Mouse (Mus musculus) left cerebral cortex, postnatal 14 days (tissue): ENCODE measurements around the gene Gm10401. TPM values are rescaled to one million over a fixed set of nuclear protein-coding genes. Genes with fewer than 3 reads are reported as not detected.

Source experiments
- DNase-seq, 2 experiments: peaks; one replicate each; pipeline ENCODE4 v3.0.0; 2021 to 2022; ENCODE audit warnings: low spot score in 2 of 2, mixed read lengths in 1 of 2
- intact Hi-C: fragments of 180-260 bp; cut with DNase I; formaldehyde crosslinking; loops from one replicate; pipeline ENCODE4 v1.15.1; 2025
- total RNA-seq, 2 experiments: library from RNA; stranded (reverse); gene quantifications; 2 replicates each; pipeline ENCODE4 v1.2.3; 2021

Gene Gm10401
- total RNA-seq, 2 experiments from 2014 or later, result not detected

GRCm38 (mm10) chr5:115049692-115050091 is 48.4 kb downstream of the Gm10401 start:
- intact Hi-C loops, result no loop called here

More at GRCm38 (mm10) chr5:115049692-115050091, 48.4 kb downstream of the Gm10401 start:
- no peak for DNase-seq

Other genes starting within 250 kb of the Gm10401 start
- not detected for gene 4930519G04Rik, start 244.6 kb downstream of the Gm10401 start, total RNA-seq
- gene Gm9936, start 239.6 kb downstream of the Gm10401 start, total RNA-seq, result 1 to 10 TPM; 1.0 to 1.5 TPM
- 1 to 10 TPM in 1 of 2 experiments, under 1 TPM in 1; 0.57 to 1.8 TPM for gene Oasl2, start 201.4 kb downstream of the Gm10401 start, total RNA-seq
- not detected for gene Oasl1, start 175.1 kb downstream of the Gm10401 start, total RNA-seq
- 100 to 1,000 TPM; 210 to 248 TPM for gene 2210016L21Rik, start 156.1 kb downstream of the Gm10401 start, total RNA-seq
- not detected for gene Hnf1a, start 127.2 kb downstream of the Gm10401 start, total RNA-seq
- 100 to 1,000 TPM; 104 to 106 TPM for gene Sppl3, start 87.2 kb downstream of the Gm10401 start, total RNA-seq
- gene Acads, start 21.1 kb upstream of the Gm10401 start, total RNA-seq, result 1 to 10 TPM; 5.9 to 6.8 TPM
- 10 to 100 TPM; 23.4 to 28.1 TPM for gene Unc119b, start 36.7 kb upstream of the Gm10401 start, total RNA-seq
- gene Mlec, start 59.9 kb upstream of the Gm10401 start, total RNA-seq, result 10 to 100 TPM; 67.9 to 77.9 TPM
- 100 to 1,000 TPM; 179 to 209 TPM for gene Cabp1, start 96.1 kb upstream of the Gm10401 start, total RNA-seq
- 10 to 100 TPM; 59.5 to 75.8 TPM for gene Pop5, start 137.5 kb upstream of the Gm10401 start, total RNA-seq
- gene Rnf10, start 174.6 kb upstream of the Gm10401 start, total RNA-seq, result 100 to 1,000 TPM; 244 to 283 TPM
- 10 to 100 TPM; 38.2 to 38.8 TPM for gene Coq5, start 181.4 kb upstream of the Gm10401 start, total RNA-seq
- gene Dynll1, start 202.7 kb upstream of the Gm10401 start, total RNA-seq, result 100 to 1,000 TPM; 770 to 772 TPM
- gene Srsf9, start 228.9 kb upstream of the Gm10401 start, total RNA-seq, result 10 to 100 TPM; 73.4 to 75.5 TPM
- 10 to 100 TPM; 22.4 to 23.3 TPM for gene Gatc, start 242.9 kb upstream of the Gm10401 start, total RNA-seq
- gene Triap1, start 242.9 kb upstream of the Gm10401 start, total RNA-seq, result 10 to 100 TPM; 28.2 to 32.4 TPM